Mouse (Mus musculus): ENCODE measurements at regions not wholly inside any gene's neighbourhood (a gene's known extent, or its start where the extent isn't known, plus 50 kb on each side); places are given as distances from the start of the nearest gene placed in this dataset.

DNA sequence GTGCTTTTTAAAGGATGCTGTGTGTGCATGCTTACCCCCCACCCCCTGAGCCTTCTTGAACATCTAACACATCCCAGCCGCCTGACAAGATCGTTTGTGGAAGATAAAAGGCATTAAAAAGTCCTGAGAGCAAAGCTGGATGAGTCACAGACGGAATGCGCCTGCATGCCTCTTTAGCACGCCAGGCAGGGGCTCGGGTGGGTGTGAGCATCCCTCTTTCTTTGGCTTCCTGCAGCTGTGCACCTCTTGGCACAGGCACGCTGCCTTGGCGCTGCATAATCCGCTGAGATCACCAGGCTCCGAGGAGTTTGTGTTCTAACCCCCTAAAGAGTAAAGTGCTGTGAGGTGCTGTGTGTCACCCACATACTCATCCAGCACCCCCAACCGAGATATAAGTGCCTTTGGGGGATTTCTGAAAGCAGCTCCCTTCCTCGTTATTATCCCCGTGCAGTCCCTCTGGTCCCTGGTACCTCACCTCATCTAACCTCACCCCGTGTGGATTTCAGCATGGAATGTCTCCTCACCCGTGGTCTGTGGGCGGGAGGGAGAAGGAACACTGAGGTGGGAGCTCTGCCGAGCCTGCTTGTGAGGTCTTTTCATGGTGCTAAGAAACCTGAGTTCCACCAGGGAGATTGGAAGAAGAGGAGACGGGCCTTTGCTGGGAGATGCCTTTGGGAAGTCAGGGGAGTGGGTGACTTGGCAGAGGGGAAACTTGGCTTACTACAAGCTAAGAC lies 117.8 kb upstream of the Topaz1 start:
- TF ChIP-seq CTCF (IDR thresholded peaks at IDR 0.05; ENCODE audit: low read depth, low read length) (no peak), POLR2A (IDR thresholded peaks at IDR 0.05; ENCODE audit: extremely low read depth, insufficient read depth, low read length) (no peak)

Data from liver, adult 2 months (tissue).